Mouse (Mus musculus) brain, embryonic 14.5 days (tissue): ENCODE data around the gene Psmd10.

Experiments used
- CTCF ChIP-seq: fragments of 200-500 bp; IDR thresholded peaks from 2 replicates; pipeline ENCODE4 v1.5.1; 2012; ENCODE audit warnings: inconsistent platforms, mild to moderate bottlenecking, moderate library complexity, borderline replicate concordance; ENCODE audit not compliant: insufficient read depth, insufficient read length; ENCODE audit errors: extremely low read depth
- POLR2A ChIP-seq: fragments of 200-500 bp; IDR thresholded peaks from 2 replicates; pipeline ENCODE4 v1.6.1; 2012; ENCODE audit warnings: mild to moderate bottlenecking, inconsistent platforms, borderline replicate concordance; ENCODE audit not compliant: poor library complexity, insufficient read depth, insufficient read length, severe bottlenecking; ENCODE audit errors: extremely low read depth

DNA sequence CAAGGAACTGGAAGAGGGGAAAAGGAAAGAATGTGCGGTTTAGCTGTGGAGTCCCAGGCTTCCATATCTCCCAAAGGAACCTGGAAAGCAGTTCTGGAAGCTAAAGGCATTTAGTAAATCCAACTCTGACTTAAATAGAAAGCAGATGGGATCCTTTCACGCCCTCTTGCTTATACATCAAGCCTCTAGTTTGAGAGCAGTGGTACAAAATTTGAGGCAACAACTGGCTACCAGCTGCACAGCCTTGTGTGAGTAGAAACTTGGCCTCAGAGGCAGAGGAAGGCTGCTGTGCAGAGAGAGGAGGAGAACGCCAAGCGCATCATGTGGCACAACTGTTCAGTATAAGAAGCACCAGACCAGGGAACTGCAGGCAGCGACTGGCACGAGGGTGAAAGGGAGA, 35.2 kb downstream of the Psmd10 start:
- no peak for TF ChIP-seq CTCF
- TF ChIP-seq POLR2A: no peak
